Mouse (Mus musculus): ENCODE data around the gene Zfp300. TPM values are rescaled to one million over a fixed set of nuclear protein-coding genes. Genes with fewer than 3 reads are reported as not detected.

The Zfp300 gene
- 1.0 TPM for polyA plus RNA-seq (2014; fragmentation: Illumina TruSeq; extraction: RNeasy Lipid Tissue Mini Kit (QIAGEN cat#74804); ENCODE audit: low read depth, low replicate concordance)

GRCm38 (mm10) chrX:21088983-21089866 is at the start of gene Zfp300:
Gene Zfp300, minus strand, starts transcription at chrX:21089527.

GRCm38 (mm10) chrX:21115520-21115919 is 26.2 kb upstream of the Zfp300 start, which contains the start of gene Ssxa1:
Gene Ssxa1, plus strand, starts transcription at chrX:21115820.

GRCm38 (mm10) chrX:21068106-21068505 is 21.2 kb downstream of the Zfp300 start, which contains the start of gene Spaca5:
Gene Spaca5, plus strand, starts transcription at chrX:21068406.

GRCm38 (mm10) chrX:21061866-21062543 is 27.3 kb downstream of the Zfp300 start, which contains the start of gene Zfp182:
Gene Zfp182, minus strand, starts transcription at chrX:21062316.

Other genes with a start within 250 kb of the Zfp300 start
- gene Timp1, start 219.4 kb downstream of the Zfp300 start, polyA plus RNA-seq (2014; fragmentation: Illumina TruSeq; extraction: RNeasy Lipid Tissue Mini Kit (QIAGEN cat#74804); ENCODE audit: low read depth, low replicate concordance), result 12.7 TPM
- 0.29 TPM for gene Syn1, start 168.5 kb downstream of the Zfp300 start, polyA plus RNA-seq (2014; fragmentation: Illumina TruSeq; extraction: RNeasy Lipid Tissue Mini Kit (QIAGEN cat#74804); ENCODE audit: low read depth, low replicate concordance)
- 36.4 TPM for gene Cfp, start 158.0 kb downstream of the Zfp300 start, polyA plus RNA-seq (2014; fragmentation: Illumina TruSeq; extraction: RNeasy Lipid Tissue Mini Kit (QIAGEN cat#74804); ENCODE audit: low read depth, low replicate concordance)
- gene Elk1, start 138.9 kb downstream of the Zfp300 start, polyA plus RNA-seq (2014; fragmentation: Illumina TruSeq; extraction: RNeasy Lipid Tissue Mini Kit (QIAGEN cat#74804); ENCODE audit: low read depth, low replicate concordance), result 11.7 TPM
- 45.8 TPM for gene Uxt, start 127.5 kb downstream of the Zfp300 start, polyA plus RNA-seq (2014; fragmentation: Illumina TruSeq; extraction: RNeasy Lipid Tissue Mini Kit (QIAGEN cat#74804); ENCODE audit: low read depth, low replicate concordance)
- 9.3 TPM for gene Zfp182, start 27.2 kb downstream of the Zfp300 start, polyA plus RNA-seq (2014; fragmentation: Illumina TruSeq; extraction: RNeasy Lipid Tissue Mini Kit (QIAGEN cat#74804); ENCODE audit: low read depth, low replicate concordance)
- 0.98 TPM for gene Spaca5, start 21.1 kb downstream of the Zfp300 start, polyA plus RNA-seq (2014; fragmentation: Illumina TruSeq; extraction: RNeasy Lipid Tissue Mini Kit (QIAGEN cat#74804); ENCODE audit: low read depth, low replicate concordance)
- gene Ssxa1, start 26.3 kb upstream of the Zfp300 start, polyA plus RNA-seq (2014; fragmentation: Illumina TruSeq; extraction: RNeasy Lipid Tissue Mini Kit (QIAGEN cat#74804); ENCODE audit: low read depth, low replicate concordance), result not detected
- gene Gm21876, start 86.1 kb upstream of the Zfp300 start, polyA plus RNA-seq (2014; fragmentation: Illumina TruSeq; extraction: RNeasy Lipid Tissue Mini Kit (QIAGEN cat#74804); ENCODE audit: low read depth, low replicate concordance), result not detected